Mouse (Mus musculus) adrenal gland, postnatal 10 days (tissue): ENCODE data around the gene Gm43064. TPM values are rescaled to one million over a fixed set of nuclear protein-coding genes. Genes with fewer than 3 reads are reported as not detected.
"Not testable (repeated sequence)": the region's sequence is repeated elsewhere in the genome, so short reads cannot be mapped to it uniquely, and the experiment has no call there.

Experiments used
- DNase-seq: peaks from one replicate; pipeline ENCODE4 v3.0.0; 2021; ENCODE audit warnings: mixed read lengths
- long read RNA-seq, 2 experiments: library from polyadenylated mRNA; stranded (forward); transcript quantifications; one replicate each; pipeline ENCODE4 v2.0.0; 2021
- total RNA-seq, 2 experiments: library from RNA; stranded (reverse); gene quantifications; 2 replicates each; pipeline ENCODE4 v1.2.3; 2021

The Gm43064 gene
- under 1 TPM in 1 of 2 experiments, not detected in 1; 0.58 TPM for total RNA-seq
- long read RNA-seq, experiment 1, result 0 reads
- long read RNA-seq, experiment 2, result 0 reads

GRCm38 (mm10) chr3:103808891-103809798 is at the start of gene Gm43064, which contains the start of the genes Dclre1b and Ap4b1:
Gene Gm43064, plus strand, starts transcription at chr3:103809573.
Gene Dclre1b, minus strand, starts transcription at chr3:103809444.
Gene Ap4b1, plus strand, starts transcription at chr3:103809520.
- DNase-seq, result peak; percentile 94

- no peak for DNase-seq
These were observed 42.6 kb upstream of the Gm43064 start for GRCm38 (mm10) chr3:103766789-103767188.

GRCm38 (mm10) chr3:103771531-103772130 is 37.7 kb upstream of the Gm43064 start:
- peak; percentile 85 for DNase-seq

GRCm38 (mm10) chr3:103772846-103773245 is 36.5 kb upstream of the Gm43064 start:
- DNase-seq, result no peak

- no peak for DNase-seq
These were observed 35.9 kb upstream of the Gm43064 start for GRCm38 (mm10) chr3:103773508-103773907.

GRCm38 (mm10) chr3:103774009-103774408 is 35.4 kb upstream of the Gm43064 start:
- DNase-seq, result no peak

GRCm38 (mm10) chr3:103777940-103778339 is 31.4 kb upstream of the Gm43064 start:
- no peak for DNase-seq

GRCm38 (mm10) chr3:103778660-103779059 is 30.7 kb upstream of the Gm43064 start:
- no peak for DNase-seq

GRCm38 (mm10) chr3:103779183-103779582 is 30.2 kb upstream of the Gm43064 start:
- no peak for DNase-seq

GRCm38 (mm10) chr3:103780271-103780670 is 29.1 kb upstream of the Gm43064 start:
- DNase-seq, result no peak

- DNase-seq, result no peak
These were observed 28.6 kb upstream of the Gm43064 start for GRCm38 (mm10) chr3:103780777-103781176.

GRCm38 (mm10) chr3:103782844-103783609 is 26.3 kb upstream of the Gm43064 start:
- DNase-seq, result no peak

- DNase-seq, result peak; percentile 50
These were observed 22.1 kb upstream of the Gm43064 start for GRCm38 (mm10) chr3:103787225-103787624.

GRCm38 (mm10) chr3:103789096-103789495 is 20.3 kb upstream of the Gm43064 start:
- no peak for DNase-seq

GRCm38 (mm10) chr3:103789891-103790345 is 19.5 kb upstream of the Gm43064 start:
- DNase-seq, result peak; percentile 57

GRCm38 (mm10) chr3:103790346-103791145 is 18.8 kb upstream of the Gm43064 start:
- peak; percentile 56 for DNase-seq

GRCm38 (mm10) chr3:103791230-103792110 is 17.9 kb upstream of the Gm43064 start, which contains the start of gene Hipk1:
Gene Hipk1, minus strand, starts transcription at chr3:103791563.
- DNase-seq, result peak; percentile 96

- DNase-seq, result not testable (repeated sequence)
These were observed 17.3 kb upstream of the Gm43064 start for GRCm38 (mm10) chr3:103792111-103792406.

GRCm38 (mm10) chr3:103792566-103792965 is 16.8 kb upstream of the Gm43064 start:
- no peak for DNase-seq

GRCm38 (mm10) chr3:103796389-103796788 is 13.0 kb upstream of the Gm43064 start:
- no peak for DNase-seq
